Mouse (Mus musculus) thymus, adult 2 months (tissue): ENCODE measurements around the gene Kdm5b. TPM values are rescaled to one million over a fixed set of nuclear protein-coding genes. Genes with fewer than 3 reads are reported as not detected.

ENCODE experiments used
- DNase-seq: peaks from one replicate; pipeline ENCODE4 v3.0.0; 2021
- H3K27ac ChIP-seq: fragments of 200-500 bp; 2 replicates; pipeline ENCODE4 v1.5.1; 2012; ENCODE audit warnings: low read length, control low read depth; ENCODE audit not compliant: control insufficient read depth, insufficient read depth
- H3K27me3 ChIP-seq: fragments of 200-500 bp; 2 replicates; pipeline ENCODE4 v1.6.1; 2012; ENCODE audit warnings: mild to moderate bottlenecking, low read length, moderate library complexity, mixed read lengths; ENCODE audit not compliant: control insufficient read depth, insufficient read depth
- H3K36me3 ChIP-seq: fragments of 200-500 bp; 2 replicates; pipeline ENCODE4 v1.6.1; 2012; ENCODE audit warnings: mild to moderate bottlenecking, low read length, moderate library complexity; ENCODE audit not compliant: control insufficient read depth, insufficient read depth
- H3K4me1 ChIP-seq: fragments of 200-500 bp; replicated peaks from 2 replicates; pipeline ENCODE4 v1.6.1; 2012; ENCODE audit warnings: low read length; ENCODE audit not compliant: control insufficient read depth, insufficient read depth
- H3K4me3 ChIP-seq: fragments of 200-500 bp; 2 replicates; pipeline ENCODE4 v1.5.1; 2012; ENCODE audit warnings: mild to moderate bottlenecking, low read length, control low read depth, moderate library complexity; ENCODE audit not compliant: control insufficient read depth, insufficient read depth
- CTCF ChIP-seq: fragments of 200-500 bp; IDR thresholded peaks from 2 replicates; pipeline ENCODE4 v1.5.1; 2012; ENCODE audit warnings: mild to moderate bottlenecking, control low read depth, low read length, moderate library complexity, borderline replicate concordance; ENCODE audit not compliant: control insufficient read depth, poor library complexity, insufficient read depth; ENCODE audit errors: extremely low read depth
- POLR2A ChIP-seq: fragments of 200-500 bp; IDR thresholded peaks from 2 replicates; pipeline ENCODE4 v1.6.1; 2012; ENCODE audit warnings: mild to moderate bottlenecking, low read length, control low read depth, moderate library complexity; ENCODE audit not compliant: control insufficient read depth, poor library complexity, insufficient read depth; ENCODE audit errors: extremely low read depth
- WGBS: fragments of 180-500 bp; shearing (Covaris S2); methylation state at CpG from one replicate; pipeline ENCODE4 v1.1.7; 2018; 5-methylcytosine and 5-hydroxymethylcytosine counted together
- polyA plus RNA-seq: library from polyadenylated mRNA; depleted of rRNA; stranded (reverse); fragments of >200 nt; gene quantifications from 2 replicates; pipeline ENCODE4 v1.2.3, GENCODE M21; 2012

Kdm5b gene
- polyA plus RNA-seq, 1 experiment: 26.7 TPM

DNA sequence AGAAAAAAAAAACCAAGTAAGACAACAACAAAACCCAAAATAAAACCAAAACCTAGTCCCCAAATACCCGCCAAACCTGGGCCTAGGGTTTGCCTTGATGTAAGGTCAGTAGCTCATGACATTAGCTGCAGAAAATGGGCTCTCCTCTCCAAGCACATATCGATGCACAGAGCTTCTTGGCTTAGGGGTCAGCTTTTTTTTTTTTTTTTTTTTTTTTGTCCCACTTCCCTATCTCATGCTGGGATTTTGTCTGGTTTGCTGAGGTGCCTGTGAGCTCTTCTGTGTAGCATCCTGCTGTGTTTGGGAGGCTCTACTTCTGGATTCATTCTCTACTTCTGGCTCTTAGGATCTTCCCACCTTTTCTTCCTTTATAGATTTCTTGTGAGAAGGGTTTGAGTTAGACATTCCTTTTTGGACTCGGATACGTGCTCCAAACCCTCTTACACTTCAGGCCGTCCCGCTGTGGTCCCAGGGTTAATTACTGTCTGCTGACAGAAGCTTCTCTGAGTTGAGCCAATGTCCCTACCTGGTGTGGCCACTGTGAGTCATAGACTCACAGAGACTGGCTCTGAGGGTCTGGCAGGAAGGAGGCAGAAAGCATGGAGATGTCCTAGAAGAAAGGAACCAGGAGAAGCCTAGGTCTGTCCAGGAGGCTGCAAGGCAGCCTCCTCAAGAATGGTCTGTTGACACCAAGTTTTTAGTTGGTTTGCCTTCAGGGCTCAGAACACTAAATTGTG, 17.6 kb downstream of the Kdm5b start:
- Histone ChIP-seq H3K27me3 (no peaks in the 10 kb centered on the region), H3K36me3 (no peaks in the 10 kb centered on the region), H3K27ac (no peak overlapping the region), H3K4me3 (no peak overlapping the region), H3K4me1 (no peaks in the 10 kb centered on the region; the same call in 1 of the 2 replicates)
- 91% methylated on average over 6 of the region's 6 CpGs for WGBS
- TF ChIP-seq POLR2A (no peak), CTCF (no peak)
- no peak for DNase-seq

- Histone ChIP-seq H3K4me3 (no peak overlapping the region), H3K27me3 (no peaks in the 10 kb centered on the region), H3K36me3 (peaks cover 3% of the 10 kb centered on the region; the same call in 1 of the 2 replicates), H3K4me1 (no peaks in the 10 kb centered on the region), H3K27ac (no peak overlapping the region)
- no peak for TF ChIP-seq CTCF
- TF ChIP-seq POLR2A: no peak
- DNase-seq: no peak
- 94% methylated on average over 2 of the region's 2 CpGs for WGBS
These were observed 20.8 kb downstream of the Kdm5b start for GRCm38 (mm10) chr1:134580796-134581195.

DNA sequence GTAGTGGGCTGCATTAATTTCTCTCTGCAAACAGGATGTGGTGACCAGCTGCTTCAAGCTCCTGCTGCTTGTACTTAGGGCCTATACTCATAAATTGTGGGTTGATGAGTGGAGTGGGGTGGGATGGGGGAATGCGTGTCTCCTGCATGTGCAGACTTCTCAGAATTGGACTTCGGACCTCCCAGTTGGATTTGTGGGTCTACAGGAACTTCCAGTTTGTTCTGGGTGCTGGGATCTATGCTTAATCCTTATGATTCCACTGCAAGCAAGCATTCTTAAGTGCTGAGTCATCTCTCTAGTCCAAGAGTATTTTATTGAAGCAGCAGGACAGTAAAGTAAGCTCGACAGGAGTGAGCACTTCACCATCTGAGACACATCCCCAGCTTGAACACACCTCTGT, 23.6 kb downstream of the Kdm5b start:
- no peak for DNase-seq
- H3K27me3 ChIP-seq: no peaks in the 10 kb centered on the region
- peaks cover 3% of the 10 kb centered on the region; the same call in 1 of the 2 replicates for H3K36me3 ChIP-seq
- TF ChIP-seq CTCF (no peak), POLR2A (no peak)
- H3K4me3 ChIP-seq: no peak overlapping the region
- H3K27ac ChIP-seq: no peak overlapping the region
- whole genome bisulfite sequencing: 47% methylated on average over 3 of the region's 3 CpGs
- no peaks in the 10 kb centered on the region for H3K4me1 ChIP-seq

GRCm38 (mm10) chr1:134589676-134590075, 29.7 kb downstream of the Kdm5b start:
- H3K36me3 ChIP-seq: peaks cover 32% of the 10 kb centered on the region
- no peaks in the 10 kb centered on the region for H3K4me1 ChIP-seq
- H3K27me3 ChIP-seq: no peaks in the 10 kb centered on the region
- no peak for DNase-seq
- TF ChIP-seq POLR2A: no peak
- no peak for TF ChIP-seq CTCF
- no peak overlapping the region for H3K27ac ChIP-seq
- H3K4me3 ChIP-seq: no peak overlapping the region

- TF ChIP-seq POLR2A (no peak), CTCF (no peak)
- Histone ChIP-seq H3K27ac (no peak overlapping the region), H3K27me3 (no peaks in the 10 kb centered on the region), H3K4me3 (no peak overlapping the region), H3K36me3 (peaks cover 44% of the 10 kb centered on the region), H3K4me1 (no peaks in the 10 kb centered on the region)
- no peak for DNase-seq
- 96% methylated on average over 2 of the region's 2 CpGs for WGBS
These were observed 31.8 kb downstream of the Kdm5b start for GRCm38 (mm10) chr1:134591773-134592172.

DNA sequence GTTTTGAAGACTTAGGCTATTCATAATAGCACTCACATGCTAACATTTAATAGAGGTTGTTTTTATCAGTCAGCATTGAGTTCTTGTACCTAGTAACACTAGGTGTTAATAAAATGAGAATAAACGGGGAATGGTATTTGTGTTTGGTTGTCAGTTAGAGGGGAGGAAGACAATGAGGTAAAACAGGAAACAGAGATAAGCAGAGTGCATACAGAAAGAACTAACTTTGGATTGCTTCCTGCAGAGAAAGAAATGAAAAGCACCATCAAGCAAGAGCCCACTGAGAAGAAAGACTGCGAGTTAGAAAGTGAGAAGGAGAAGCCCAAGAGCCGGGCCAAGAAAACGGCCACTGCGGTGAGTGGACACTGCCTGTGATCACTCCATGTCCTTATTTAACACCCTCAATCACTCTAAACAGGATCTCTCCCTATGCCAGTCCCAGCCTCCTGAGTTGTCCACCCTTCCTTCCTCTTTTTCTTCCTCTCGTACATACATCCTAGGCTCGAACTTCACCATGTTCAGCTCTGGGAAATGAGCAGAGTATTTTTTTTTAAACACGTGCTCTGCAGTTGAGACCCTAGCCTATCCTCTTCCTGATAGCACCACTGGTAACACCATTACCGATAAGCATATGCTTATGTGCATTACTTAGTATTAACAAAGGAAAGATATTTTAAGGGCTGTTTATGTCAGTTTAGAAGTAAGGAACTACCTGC, 37.5 kb downstream of the Kdm5b start:
- no peak overlapping the region for H3K4me3 ChIP-seq
- peaks cover 82% of the 10 kb centered on the region for H3K36me3 ChIP-seq
- H3K4me1 ChIP-seq: no peaks in the 10 kb centered on the region
- WGBS: 73% methylated on average over 9 of the region's 9 CpGs
- H3K27me3 ChIP-seq: no peaks in the 10 kb centered on the region
- H3K27ac ChIP-seq: no peak overlapping the region
- TF ChIP-seq CTCF (no peak), POLR2A (no peak)
- DNase-seq: no peak
